Mouse (Mus musculus): Measurements from ENCODE around the gene Ago1.

Gene Ago1

GRCm38 (mm10) chr4:126468285-126468901 is at the start of gene Ago1:
Gene Ago1 (minus strand): TSS chr4:126468583.
- peak; percentile 71 for DNase-seq (ENCODE audit: extremely low read depth, low read depth)

- no peak for DNase-seq (ENCODE audit: extremely low read depth, low read depth)
These were observed 44.1 kb upstream of the Ago1 start for GRCm38 (mm10) chr4:126512308-126513066.

GRCm38 (mm10) chr4:126511013-126511412 is 42.6 kb upstream of the Ago1 start:
- DNase-seq (ENCODE audit: extremely low read depth, low read depth) = no peak

- DNase-seq (ENCODE audit: extremely low read depth, low read depth) = no peak
These were observed 40.7 kb upstream of the Ago1 start for GRCm38 (mm10) chr4:126509072-126509471.

- DNase-seq (ENCODE audit: extremely low read depth, low read depth) = no peak
These were observed 39.9 kb upstream of the Ago1 start for GRCm38 (mm10) chr4:126508110-126508899.

- no peak for DNase-seq (ENCODE audit: extremely low read depth, low read depth)
These were observed 34.6 kb upstream of the Ago1 start for GRCm38 (mm10) chr4:126502977-126503309.

GRCm38 (mm10) chr4:126502141-126502976 is 34.0 kb upstream of the Ago1 start:
- no peak for DNase-seq (ENCODE audit: extremely low read depth, low read depth)

- peak; percentile 7 for DNase-seq (ENCODE audit: extremely low read depth, low read depth)
These were observed 30.2 kb upstream of the Ago1 start for GRCm38 (mm10) chr4:126498601-126499000.

- no peak for DNase-seq (ENCODE audit: extremely low read depth, low read depth)
These were observed 28.6 kb upstream of the Ago1 start for GRCm38 (mm10) chr4:126496963-126497362.

- no peak for DNase-seq (ENCODE audit: extremely low read depth, low read depth)
These were observed 27.8 kb upstream of the Ago1 start for GRCm38 (mm10) chr4:126495942-126496790.

GRCm38 (mm10) chr4:126495453-126495852 is 27.1 kb upstream of the Ago1 start:
- DNase-seq (ENCODE audit: extremely low read depth, low read depth) = no peak

GRCm38 (mm10) chr4:126493416-126493815 is 25.0 kb upstream of the Ago1 start:
- DNase-seq (ENCODE audit: extremely low read depth, low read depth) = no peak

- no peak for DNase-seq (ENCODE audit: extremely low read depth, low read depth)
These were observed 23.6 kb upstream of the Ago1 start for GRCm38 (mm10) chr4:126491977-126492376.

GRCm38 (mm10) chr4:126490726-126491125 is 22.3 kb upstream of the Ago1 start:
- DNase-seq (ENCODE audit: extremely low read depth, low read depth) = no peak

GRCm38 (mm10) chr4:126489811-126490210 is 21.4 kb upstream of the Ago1 start:
- DNase-seq (ENCODE audit: extremely low read depth, low read depth) = peak; percentile 52

- no peak for DNase-seq (ENCODE audit: extremely low read depth, low read depth)
These were observed 17.8 kb upstream of the Ago1 start for GRCm38 (mm10) chr4:126486217-126486616.

GRCm38 (mm10) chr4:126485065-126485464 is 16.7 kb upstream of the Ago1 start:
- DNase-seq (ENCODE audit: extremely low read depth, low read depth) = no peak

GRCm38 (mm10) chr4:126483874-126484273 is 15.5 kb upstream of the Ago1 start:
- no peak for DNase-seq (ENCODE audit: extremely low read depth, low read depth)

GRCm38 (mm10) chr4:126482951-126483350 is 14.6 kb upstream of the Ago1 start:
- no peak for DNase-seq (ENCODE audit: extremely low read depth, low read depth)

GRCm38 (mm10) chr4:126481461-126481860 is 13.1 kb upstream of the Ago1 start:
- no peak for DNase-seq (ENCODE audit: extremely low read depth, low read depth)
